Mouse (Mus musculus): ENCODE measurements around the gene Baz2b. TPM values are rescaled to one million over a fixed set of nuclear protein-coding genes. Genes with fewer than 3 reads are reported as not detected.

Baz2b gene
- polyA plus RNA-seq, 1 experiment, result 276 TPM

- Histone ChIP-seq H3K4me1 (ENCODE audit: control insufficient read depth, insufficient read depth, low read length) (0 out of 2 replicates have a peak, but pooled peaks cover 2% of the 10 kb centered on the region), H3K27ac (ENCODE audit: insufficient read depth, low read depth, low read length) (no peak overlapping the region), H3K4me3 (ENCODE audit: insufficient read depth, low read depth, low read length) (no peak overlapping the region)
- TF ChIP-seq CTCF (IDR thresholded peaks at IDR 0.05; ENCODE audit: insufficient read depth, low read depth, low read length), result no peak
- TF ChIP-seq POLR2A (IDR thresholded peaks at IDR 0.05; ENCODE audit: insufficient read depth, low read depth, low read length), result no peak
- 97% methylated on average over 3 of the region's 3 CpGs for WGBS
These were observed 189.9 kb downstream of the Baz2b start for GRCm38 (mm10) chr2:60019546-60020250.

GRCm38 (mm10) chr2:60018875-60019501, 190.7 kb downstream of the Baz2b start:
- Histone ChIP-seq H3K27ac (ENCODE audit: insufficient read depth, low read depth, low read length) (no peak overlapping the region), H3K4me1 (ENCODE audit: control insufficient read depth, insufficient read depth, low read length) (0 out of 2 replicates have a peak, but pooled peaks cover under 1% of the 10 kb centered on the region), H3K4me3 (ENCODE audit: insufficient read depth, low read depth, low read length) (no peak overlapping the region)
- WGBS, result 89% methylated on average over 10 of the region's 10 CpGs
- no peak for TF ChIP-seq CTCF (IDR thresholded peaks at IDR 0.05; ENCODE audit: insufficient read depth, low read depth, low read length)
- TF ChIP-seq POLR2A (IDR thresholded peaks at IDR 0.05; ENCODE audit: insufficient read depth, low read depth, low read length), result no peak

- 89% methylated on average over 3 of the region's 3 CpGs for WGBS
- TF ChIP-seq CTCF (IDR thresholded peaks at IDR 0.05; ENCODE audit: insufficient read depth, low read depth, low read length), result no peak
- TF ChIP-seq POLR2A (IDR thresholded peaks at IDR 0.05; ENCODE audit: insufficient read depth, low read depth, low read length), result no peak
- no peak overlapping the region for H3K27ac ChIP-seq (ENCODE audit: insufficient read depth, low read depth, low read length)
These were observed 198.1 kb downstream of the Baz2b start for GRCm38 (mm10) chr2:60011526-60011925.

GRCm38 (mm10) chr2:60003665-60004045, 206.0 kb downstream of the Baz2b start:
- Histone ChIP-seq H3K27ac (ENCODE audit: insufficient read depth, low read depth, low read length) (no peak overlapping the region), H3K4me3 (ENCODE audit: insufficient read depth, low read depth, low read length) (no peak overlapping the region), H3K4me1 (ENCODE audit: control insufficient read depth, insufficient read depth, low read length) (no peaks in the 10 kb centered on the region)
- 92% methylated on average over 5 of the region's 5 CpGs for WGBS
- TF ChIP-seq POLR2A (IDR thresholded peaks at IDR 0.05; ENCODE audit: insufficient read depth, low read depth, low read length) (no peak), CTCF (IDR thresholded peaks at IDR 0.05; ENCODE audit: insufficient read depth, low read depth, low read length) (no peak)

More at GRCm38 (mm10) chr2:60011526-60011925, 198.1 kb downstream of the Baz2b start:
- no peak overlapping the region for H3K4me3 ChIP-seq (ENCODE audit: insufficient read depth, low read depth, low read length)
- H3K4me1 ChIP-seq (ENCODE audit: control insufficient read depth, insufficient read depth, low read length), result no peaks in the 10 kb centered on the region

GRCm38 (mm10) chr2:60003038-60003664, 206.5 kb downstream of the Baz2b start:
- H3K4me1 ChIP-seq (ENCODE audit: control insufficient read depth, insufficient read depth, low read length), result no peaks in the 10 kb centered on the region
- 80% methylated on average over 5 of the region's 5 CpGs for WGBS
- no peak for TF ChIP-seq CTCF (IDR thresholded peaks at IDR 0.05; ENCODE audit: insufficient read depth, low read depth, low read length)
- no peak for TF ChIP-seq POLR2A (IDR thresholded peaks at IDR 0.05; ENCODE audit: insufficient read depth, low read depth, low read length)
- no peak overlapping the region for H3K27ac ChIP-seq (ENCODE audit: insufficient read depth, low read depth, low read length)
- H3K4me3 ChIP-seq (ENCODE audit: insufficient read depth, low read depth, low read length), result no peak overlapping the region

- Histone ChIP-seq H3K27ac (ENCODE audit: insufficient read depth, low read depth, low read length) (no peak overlapping the region), H3K4me1 (ENCODE audit: control insufficient read depth, insufficient read depth, low read length) (no peaks in the 10 kb centered on the region), H3K4me3 (ENCODE audit: insufficient read depth, low read depth, low read length) (no peak overlapping the region)
- TF ChIP-seq POLR2A (IDR thresholded peaks at IDR 0.05; ENCODE audit: insufficient read depth, low read depth, low read length) (no peak), CTCF (IDR thresholded peaks at IDR 0.05; ENCODE audit: insufficient read depth, low read depth, low read length) (no peak)
- WGBS, result 80% methylated on average over 4 of the region's 4 CpGs
These were observed 209.4 kb downstream of the Baz2b start for GRCm38 (mm10) chr2:60000268-60000667.

GRCm38 (mm10) chr2:59997479-59998228, 212.0 kb downstream of the Baz2b start:
- Histone ChIP-seq H3K4me1 (ENCODE audit: control insufficient read depth, insufficient read depth, low read length) (0 out of 2 replicates have a peak, but pooled peaks cover 2% of the 10 kb centered on the region), H3K4me3 (ENCODE audit: insufficient read depth, low read depth, low read length) (no peak overlapping the region), H3K27ac (ENCODE audit: insufficient read depth, low read depth, low read length) (no peak overlapping the region)
- WGBS, result 91% methylated on average over 8 of the region's 8 CpGs
- TF ChIP-seq POLR2A (IDR thresholded peaks at IDR 0.05; ENCODE audit: insufficient read depth, low read depth, low read length) (no peak), CTCF (IDR thresholded peaks at IDR 0.05; ENCODE audit: insufficient read depth, low read depth, low read length) (no peak)

- H3K4me3 ChIP-seq (ENCODE audit: insufficient read depth, low read depth, low read length), result no peak overlapping the region
- peaks cover 5% of the 10 kb centered on the region for H3K4me1 ChIP-seq (ENCODE audit: control insufficient read depth, insufficient read depth, low read length)
- WGBS, result 92% methylated on average over 5 of the region's 5 CpGs
- no peak overlapping the region for H3K27ac ChIP-seq (ENCODE audit: insufficient read depth, low read depth, low read length)
- no peak for TF ChIP-seq POLR2A (IDR thresholded peaks at IDR 0.05; ENCODE audit: insufficient read depth, low read depth, low read length)
These were observed 212.7 kb downstream of the Baz2b start for GRCm38 (mm10) chr2:59996911-59997310.
